Mouse (Mus musculus) forebrain, embryonic 11.5 days (tissue): ENCODE data around the gene Nkd1. TPM values are rescaled to one million over a fixed set of nuclear protein-coding genes. Genes with fewer than 3 reads are reported as not detected.
A peak's percentile ranks its signal among the peaks of the same experiment; 100 is the strongest.

ENCODE experiments used
- ATAC-seq: fragments of 200-750 bp; cut with Nextera tagmentation; replicated peaks from 2 replicates; pipeline ENCODE4 v1.8.0; 2017; ENCODE audit warnings: moderate TSS enrichment; ENCODE audit not compliant: low FRiP score
- DNase-seq: peaks from one replicate; pipeline ENCODE4 v3.0.0-alpha.2; 2017; ENCODE audit warnings: low spot score
- H3K27ac ChIP-seq: fragments of 300-500 bp; sonication (generic); 2 replicates; pipeline ENCODE4 v1.5.1; 2014; ENCODE audit warnings: low read depth, low read length
- H3K27me3 ChIP-seq: fragments of 300-500 bp; sonication (generic); 2 replicates; pipeline ENCODE4 v1.6.1; 2014; ENCODE audit warnings: mild to moderate bottlenecking, low read length, mixed read lengths; ENCODE audit not compliant: control insufficient read depth, insufficient read depth
- H3K36me3 ChIP-seq: fragments of 300-500 bp; sonication (generic); 2 replicates; pipeline ENCODE4 v1.6.1; 2014; ENCODE audit warnings: mild to moderate bottlenecking, low read length, moderate library complexity, mixed read lengths; ENCODE audit not compliant: control insufficient read depth, insufficient read depth
- H3K4me1 ChIP-seq: fragments of 300-500 bp; sonication (generic); replicated peaks from 2 replicates; pipeline ENCODE4 v1.6.1; 2014; ENCODE audit warnings: low read length, mixed read lengths; ENCODE audit not compliant: control insufficient read depth, insufficient read depth
- H3K4me2 ChIP-seq: fragments of 300-500 bp; sonication (generic); 2 replicates; pipeline ENCODE4 v1.6.1; 2014; ENCODE audit warnings: low read depth, mild to moderate bottlenecking, low read length, moderate library complexity, mixed read lengths; ENCODE audit not compliant: severe bottlenecking
- H3K4me3 ChIP-seq: fragments of 300-500 bp; sonication (generic); 2 replicates; pipeline ENCODE4 v1.5.1; 2014; ENCODE audit warnings: low read depth, low read length
- H3K9ac ChIP-seq: fragments of 300-500 bp; sonication (generic); 2 replicates; pipeline ENCODE4 v1.6.1; 2014; ENCODE audit warnings: low read length
- H3K9me3 ChIP-seq: fragments of 300-500 bp; sonication (generic); 2 replicates; pipeline ENCODE4 v1.6.1; 2016; ENCODE audit warnings: low read length, mixed read lengths; ENCODE audit not compliant: control insufficient read depth
- WGBS: fragments of 180-500 bp; shearing (Covaris S2); extraction: QIAGEN DNeasy Blood & Tissue Kit; methylation state at CpG from one replicate; pipeline ENCODE4 v1.1.7; 2014; 5-methylcytosine and 5-hydroxymethylcytosine counted together
- polyA plus RNA-seq: library from polyadenylated mRNA; unstranded; fragments of >200 nt; fragmentation: Nextera tagmentation; extraction: Ambion mirVana; gene quantifications from 2 replicates; pipeline ENCODE4 v1.2.1, GENCODE M21; 2014

The Nkd1 gene
- polyA plus RNA-seq, 1 experiment from 2014 or later: 63.0 TPM

GRCm38 (mm10) chr8:88567314-88568121 is 46.4 kb downstream of the Nkd1 start:
- H3K27me3 ChIP-seq: no peaks in the 10 kb centered on the region
- ATAC-seq (no peak), DNase-seq (peak; percentile 65)
- WGBS: 68% methylated on average over 13 of the region's 13 CpGs
- H3K9ac ChIP-seq: no peak overlapping the region
- H3K27ac ChIP-seq: no peak overlapping the region
- no peaks in the 10 kb centered on the region; the same call in none of the 2 replicates for H3K4me1 ChIP-seq
- H3K4me3 ChIP-seq: no peak overlapping the region
- no peaks in the 10 kb centered on the region for H3K9me3 ChIP-seq
- no peaks in the 10 kb centered on the region for H3K36me3 ChIP-seq
- H3K4me2 ChIP-seq: no peak overlapping the region

GRCm38 (mm10) chr8:88568211-88568610 is 47.1 kb downstream of the Nkd1 start:
- Histone ChIP-seq H3K27ac (no peak overlapping the region), H3K4me3 (no peak overlapping the region), H3K4me1 (no peaks in the 10 kb centered on the region; the same call in none of the 2 replicates), H3K36me3 (no peaks in the 10 kb centered on the region), H3K4me2 (no peak overlapping the region), H3K27me3 (no peaks in the 10 kb centered on the region), H3K9ac (no peak overlapping the region), H3K9me3 (no peaks in the 10 kb centered on the region)
- DNase-seq (no peak), ATAC-seq (no peak)
- 89% methylated on average over 3 of the region's 3 CpGs for WGBS

- H3K36me3 ChIP-seq: no peaks in the 10 kb centered on the region
- no peak overlapping the region for H3K27ac ChIP-seq
- no peak overlapping the region for H3K4me3 ChIP-seq
- DNase-seq (no peak), ATAC-seq (no peak)
- H3K4me2 ChIP-seq: no peak overlapping the region
- no peak overlapping the region for H3K9ac ChIP-seq
- H3K27me3 ChIP-seq: no peaks in the 10 kb centered on the region
- H3K4me1 ChIP-seq: no peaks in the 10 kb centered on the region; the same call in none of the 2 replicates
- no peaks in the 10 kb centered on the region for H3K9me3 ChIP-seq
- 84% methylated on average over 7 of the region's 7 CpGs for WGBS
Measured at GRCm38 (mm10) chr8:88569366-88569765, 48.2 kb downstream of the Nkd1 start.

GRCm38 (mm10) chr8:88570293-88570998 is 49.3 kb downstream of the Nkd1 start:
- H3K27ac ChIP-seq: peak overlapping the region; percentile 15; the same call in 1 of the 2 replicates
- H3K4me2 ChIP-seq: no peak overlapping the region
- H3K36me3 ChIP-seq: no peaks in the 10 kb centered on the region
- DNase-seq (no peak), ATAC-seq (no peak)
- 36% methylated on average over 10 of the region's 10 CpGs for WGBS
- no peaks in the 10 kb centered on the region for H3K27me3 ChIP-seq
- no peaks in the 10 kb centered on the region; the same call in none of the 2 replicates for H3K4me1 ChIP-seq
- H3K9ac ChIP-seq: no peak overlapping the region; the same call in 1 of the 2 replicates
- H3K4me3 ChIP-seq: no peak overlapping the region
- no peaks in the 10 kb centered on the region for H3K9me3 ChIP-seq

GRCm38 (mm10) chr8:88571434-88572184 is 50.5 kb downstream of the Nkd1 start:
- Histone ChIP-seq H3K27me3 (no peaks in the 10 kb centered on the region), H3K4me1 (no peaks in the 10 kb centered on the region; the same call in none of the 2 replicates), H3K9me3 (no peaks in the 10 kb centered on the region), H3K4me3 (no peak overlapping the region), H3K27ac (no peak overlapping the region), H3K9ac (no peak overlapping the region), H3K4me2 (no peak overlapping the region), H3K36me3 (no peaks in the 10 kb centered on the region)
- 90% methylated on average over 14 of the region's 14 CpGs for WGBS
- no peak for ATAC-seq
- no peak for DNase-seq

- WGBS: 87% methylated on average over 12 of the region's 12 CpGs
- ATAC-seq (no peak), DNase-seq (no peak)
- Histone ChIP-seq H3K4me3 (no peak overlapping the region), H3K4me1 (no peaks in the 10 kb centered on the region; the same call in none of the 2 replicates), H3K4me2 (no peak overlapping the region), H3K9me3 (no peaks in the 10 kb centered on the region), H3K36me3 (no peaks in the 10 kb centered on the region), H3K27ac (no peak overlapping the region), H3K27me3 (no peaks in the 10 kb centered on the region), H3K9ac (no peak overlapping the region)
Measured at GRCm38 (mm10) chr8:88572185-88572909, 51.2 kb downstream of the Nkd1 start.

GRCm38 (mm10) chr8:88572941-88573645 is 51.9 kb downstream of the Nkd1 start:
- ATAC-seq (no peak), DNase-seq (no peak)
- no peak overlapping the region for H3K27ac ChIP-seq
- no peaks in the 10 kb centered on the region for H3K27me3 ChIP-seq
- H3K36me3 ChIP-seq: no peaks in the 10 kb centered on the region
- H3K4me3 ChIP-seq: no peak overlapping the region
- H3K9me3 ChIP-seq: no peaks in the 10 kb centered on the region
- no peak overlapping the region for H3K9ac ChIP-seq
- H3K4me1 ChIP-seq: no peaks in the 10 kb centered on the region; the same call in none of the 2 replicates
- no peak overlapping the region for H3K4me2 ChIP-seq
- 89% methylated on average over 14 of the region's 14 CpGs for WGBS
